Mouse (Mus musculus) CH12.LX (cell line): ENCODE data around the gene Vil1. TPM values are rescaled to one million over a fixed set of nuclear protein-coding genes. Genes with fewer than 3 reads are reported as not detected.

Experiments
- DNase-seq: peaks from one replicate; pipeline ENCODE4 v3.0.0-alpha.2; 2013; ENCODE audit errors: extremely low read depth
- H3K27ac ChIP-seq: 2 replicates; pipeline ENCODE4 v1.5.1; 2012; ENCODE audit warnings: low read depth, mild to moderate bottlenecking, control low read depth, moderate library complexity; ENCODE audit not compliant: insufficient read depth
- H3K27me3 ChIP-seq: replicated peaks from 2 replicates; pipeline ENCODE3; 2012; ENCODE audit warnings: inconsistent platforms
- H3K36me3 ChIP-seq, 2 experiments: replicated peaks in 1 of 2; 2 replicates each; pipeline versions ENCODE3 to v1.6.1; 2012; ENCODE audit warnings: inconsistent platforms in 1 of 2, low read length in 1 of 2, mild to moderate bottlenecking in 1 of 2, mixed read lengths in 1 of 2, moderate library complexity in 1 of 2; ENCODE audit not compliant: control insufficient read depth in 1 of 2, insufficient read depth in 1 of 2
- H3K4me1 ChIP-seq, 2 experiments: 2 replicates each; pipeline ENCODE4 v1.6.1; 2012; ENCODE audit warnings: inconsistent platforms in 1 of 2, moderate library complexity in 1 of 2; ENCODE audit not compliant: insufficient read depth in 2 of 2, control insufficient read depth in 1 of 2
- H3K4me2 ChIP-seq: 2 replicates; pipeline ENCODE4 v1.6.1; 2012; ENCODE audit warnings: low read depth, mild to moderate bottlenecking, control low read depth; ENCODE audit not compliant: poor library complexity, insufficient read depth, severe bottlenecking
- H3K4me3 ChIP-seq, 3 experiments: fragments of 150-350 bp in 1 of 3; sonication (generic) in 1 of 3; replicated peaks in 1 of 3; 2 replicates each; pipeline versions ENCODE3 to v1.5.1; 2011 to 2012; ENCODE audit warnings: low read depth in 2 of 3, low read length in 2 of 3, mild to moderate bottlenecking in 2 of 3, moderate library complexity in 2 of 3, control low read depth in 1 of 3, improper control_type of control experiment in 1 of 3, inconsistent platforms in 1 of 3, mixed read lengths in 1 of 3; ENCODE audit not compliant: poor library complexity in 1 of 3
- H3K79me2 ChIP-seq: replicated peaks from 2 replicates; pipeline ENCODE4 v1.6.1; 2012; ENCODE audit warnings: mild to moderate bottlenecking, moderate library complexity; ENCODE audit not compliant: control insufficient read depth, poor library complexity, insufficient read depth, severe bottlenecking; ENCODE audit errors: extremely low read depth
- H3K9ac ChIP-seq: 2 replicates; pipeline ENCODE4 v1.6.1; 2012; ENCODE audit warnings: low read depth, mild to moderate bottlenecking, control low read depth, moderate library complexity; ENCODE audit not compliant: insufficient read depth
- H3K9me3 ChIP-seq: replicated peaks from 2 replicates; pipeline ENCODE3; 2012; ENCODE audit warnings: low read length, inconsistent platforms, mixed read lengths
- BHLHE40 ChIP-seq: IDR thresholded peaks from 2 replicates; pipeline ENCODE4 v1.6.1; 2011; ENCODE audit warnings: mild to moderate bottlenecking, low read depth, low read length, improper control_type of control experiment
- E2F4 ChIP-seq: IDR thresholded peaks from 2 replicates; pipeline ENCODE4 v1.6.1; 2011; ENCODE audit warnings: low read depth, low read length, improper control_type of control experiment; ENCODE audit not compliant: insufficient replicate concordance
- ELF1 ChIP-seq: IDR thresholded peaks from 2 replicates; pipeline ENCODE4 v1.6.1; 2014; ENCODE audit warnings: low read depth, mild to moderate bottlenecking, inconsistent platforms, low read length, improper control_type of control experiment
- EP300 ChIP-seq: IDR thresholded peaks from 2 replicates; pipeline ENCODE4 v1.6.1; 2011; ENCODE audit warnings: low read length, improper control_type of control experiment
- GABPA ChIP-seq: IDR thresholded peaks from 2 replicates; pipeline ENCODE4 v1.6.1; 2012; ENCODE audit warnings: low read depth, low read length, improper control_type of control experiment, inconsistent platforms; ENCODE audit not compliant: insufficient replicate concordance
- IRF4 ChIP-seq: IDR thresholded peaks from 2 replicates; pipeline ENCODE4 v1.6.1; 2014; ENCODE audit warnings: low read depth, mild to moderate bottlenecking, inconsistent platforms, low read length, improper control_type of control experiment
- MAFK ChIP-seq: IDR thresholded peaks from 2 replicates; pipeline ENCODE4 v1.6.1; 2011; ENCODE audit warnings: low read length, improper control_type of control experiment; ENCODE audit not compliant: insufficient replicate concordance
- MYC ChIP-seq: IDR thresholded peaks from 2 replicates; pipeline ENCODE4 v1.6.1; 2011; ENCODE audit warnings: low read depth, mild to moderate bottlenecking, improper control_type of control experiment, low read length
- NELFE ChIP-seq: IDR thresholded peaks from 2 replicates; pipeline ENCODE4 v1.6.1; 2011; ENCODE audit warnings: low read depth, low read length, improper control_type of control experiment
- POLR2A ChIP-seq: IDR thresholded peaks from 2 replicates; pipeline ENCODE4 v1.6.1; 2011; ENCODE audit warnings: low read depth, mild to moderate bottlenecking, improper control_type of control experiment, low read length
- POLR2AphosphoS2 ChIP-seq: IDR thresholded peaks from 2 replicates; pipeline ENCODE4 v1.6.1; 2011; ENCODE audit warnings: low read depth, low read length, improper control_type of control experiment
- SIN3A ChIP-seq: IDR thresholded peaks from 2 replicates; pipeline ENCODE4 v1.6.1; 2012; ENCODE audit warnings: low read length, improper control_type of control experiment, inconsistent platforms
- SMC3 ChIP-seq: IDR thresholded peaks from 2 replicates; pipeline ENCODE4 v1.6.1; 2011; ENCODE audit warnings: low read depth, low read length, improper control_type of control experiment
- TBP ChIP-seq: conservative IDR thresholded peaks from 2 replicates; pipeline ENCODE4 v1.6.1; 2011; ENCODE audit warnings: low read depth, low read length, improper control_type of control experiment
- USF1 ChIP-seq: IDR thresholded peaks from 2 replicates; pipeline ENCODE4 v1.6.1; 2014; ENCODE audit warnings: low read depth, mild to moderate bottlenecking, inconsistent platforms, low read length, improper control_type of control experiment
- USF2 ChIP-seq: conservative IDR thresholded peaks from 2 replicates; pipeline ENCODE4 v1.6.1; 2011; ENCODE audit warnings: low read depth, low read length, improper control_type of control experiment
- ZMIZ1 ChIP-seq: IDR thresholded peaks from 2 replicates; pipeline ENCODE4 v1.6.1; 2012; ENCODE audit warnings: low read depth, mild to moderate bottlenecking, inconsistent platforms, low read length, improper control_type of control experiment
- dilution Hi-C: fragments of 300-500 bp; cut with MboI; formaldehyde crosslinking; loops from 2 replicates; pipeline ENCODE4 v1.14.3; 2020; ENCODE audit warnings: low sequenced_read_pairs; ENCODE audit not compliant: extremely low pct_unique_long_range_greater_than_20kb, extremely low pct_ligation_motif_present
- in situ Hi-C: fragments of 300-500 bp; cut with MboI; formaldehyde crosslinking; loops from 3 replicates; pipeline ENCODE4 v1.14.3; 2019; ENCODE audit warnings: low sequenced_read_pairs, low pct_ligation_motif_present, low pct_unique_long_range_greater_than_20kb, mixed read lengths
- polyA plus RNA-seq: library from polyadenylated mRNA; unstranded; fragments of >175 nt; gene quantifications from 2 replicates; pipeline ENCODE4 v1.2.1, GENCODE M21; 2012; ENCODE audit warnings: low read depth; ENCODE audit not compliant: insufficient read length
- total RNA-seq, 2 experiments: library from RNA; depleted of rRNA; stranded (reverse); fragments of 300-350 nt in 1 of 2; fragments of >200 nt in 1 of 2; gene quantifications; 2 replicates each; pipeline ENCODE4 v1.2.3; 2012 to 2014

Gene Vil1
- total and polyA plus RNA-seq, 3 experiments: 0.08 to 0.10 TPM; not detected in 1

GRCm38 (mm10) chr1:74433220-74433619 lies 24.0 kb downstream of the Vil1 start:
- peaks cover under 1 to 29% of the 10 kb centered on the region in 2 experiments for H3K36me3 ChIP-seq
- TF ChIP-seq EP300: no peak
- no peak for TF ChIP-seq E2F4
- no peak for TF ChIP-seq SIN3A
- TF ChIP-seq TBP: no peak
- TF ChIP-seq USF2: no peak
- no peak for TF ChIP-seq SMC3
- TF ChIP-seq BHLHE40: no peak
- no peak for TF ChIP-seq POLR2A
- TF ChIP-seq IRF4: no peak
- TF ChIP-seq ELF1: no peak
- no peaks in the 10 kb centered on the region for H3K27me3 ChIP-seq
- no peak for DNase-seq
- H3K4me1 ChIP-seq: peaks cover 8 to 44% of the 10 kb centered on the region in 2 experiments
- H3K4me3 ChIP-seq: no peak overlapping the region
- dilution Hi-C loops (no loop called here), in situ Hi-C loops (no loop called here)
- H3K9me3 ChIP-seq: no peaks in the 10 kb centered on the region
- H3K4me2 ChIP-seq: no peak overlapping the region
- no peak overlapping the region for H3K27ac ChIP-seq
- H3K79me2 ChIP-seq: no peaks in the 10 kb centered on the region
- H3K9ac ChIP-seq: no peak overlapping the region

- TF ChIP-seq MYC (no peak), MAFK (no peak), NELFE (no peak), USF1 (no peak), POLR2A (no peak), GABPA (no peak), ZMIZ1 (no peak), POLR2AphosphoS2 (no peak), E2F4 (no peak), IRF4 (no peak), TBP (no peak)
- peak; percentile 45 for DNase-seq
- Histone ChIP-seq H3K79me2 (no peaks in the 10 kb centered on the region), H3K27ac (no peak overlapping the region; the same call in 1 of the 2 replicates), H3K4me3 (no peak overlapping the region), H3K9me3 (no peaks in the 10 kb centered on the region), H3K36me3 (peaks cover 12 to 43% of the 10 kb centered on the region in 2 experiments), H3K4me2 (no peak overlapping the region), H3K9ac (no peak overlapping the region), H3K27me3 (no peaks in the 10 kb centered on the region), H3K4me1 (peaks cover 8 to 53% of the 10 kb centered on the region in 2 experiments)
- in situ Hi-C loops (no loop called here), dilution Hi-C loops (no loop called here)
Measured at GRCm38 (mm10) chr1:74434596-74434995, 25.4 kb downstream of the Vil1 start.
